Mouse (Mus musculus) C2C12 (cell line): Measurements from ENCODE around the gene Frat1. TPM values are rescaled to one million over a fixed set of nuclear protein-coding genes. Genes with fewer than 3 reads are reported as not detected.

Experiments
- H3K27me3 ChIP-seq: one replicate; pipeline ENCODE4 v1.6.1; 2011; ENCODE audit not compliant: control insufficient read depth, insufficient read depth, insufficient read length
- H3K36me3 ChIP-seq: one replicate; pipeline ENCODE4 v1.6.1; 2011; ENCODE audit not compliant: control insufficient read depth, insufficient read depth
- H3K4me3 ChIP-seq: one replicate; pipeline ENCODE4 v1.5.1; 2011; ENCODE audit warnings: mild to moderate bottlenecking, control low read depth; ENCODE audit not compliant: poor library complexity, insufficient read depth, severe bottlenecking
- H3K79me2 ChIP-seq: one replicate; pipeline ENCODE4 v1.6.1; 2011; ENCODE audit not compliant: control insufficient read depth, insufficient read depth
- H3K79me3 ChIP-seq: one replicate; pipeline ENCODE4 v1.6.1; 2011; ENCODE audit warnings: low read depth, control low read depth
- H3ac ChIP-seq: one replicate; pipeline ENCODE3; 2011; ENCODE audit warnings: low read depth; ENCODE audit not compliant: control insufficient read depth, insufficient read length
- CEBPB ChIP-seq: IDR thresholded peaks from one replicate; pipeline ENCODE4 v1.6.1; 2011; ENCODE audit warnings: low read depth, mild to moderate bottlenecking, control low read depth, moderate library complexity
- CTCF ChIP-seq: IDR thresholded peaks from one replicate; pipeline ENCODE4 v1.5.1; 2011; ENCODE audit not compliant: control insufficient read depth, insufficient read depth, insufficient read length
- FOSL1 ChIP-seq: IDR thresholded peaks from one replicate; pipeline ENCODE4 v1.8.0; 2011; ENCODE audit warnings: mild to moderate bottlenecking, low read length; ENCODE audit not compliant: poor library complexity, insufficient read depth, severe bottlenecking
- MAX ChIP-seq: IDR thresholded peaks from one replicate; pipeline ENCODE4 v1.6.1; 2011; ENCODE audit warnings: mild to moderate bottlenecking, control low read depth
- MYOD1 ChIP-seq: IDR thresholded peaks from one replicate; pipeline ENCODE4 v1.6.1; 2011; ENCODE audit warnings: low read depth; ENCODE audit not compliant: control insufficient read depth, insufficient read length
- MYOG ChIP-seq: IDR thresholded peaks from one replicate; pipeline ENCODE4 v1.6.1; 2011; ENCODE audit not compliant: control insufficient read depth, insufficient read length; ENCODE audit errors: extremely low read depth
- USF1 ChIP-seq: IDR thresholded peaks from one replicate; pipeline ENCODE4 v1.6.1; 2011; ENCODE audit warnings: low read depth, mild to moderate bottlenecking, control low read depth, moderate library complexity
- polyA plus RNA-seq: library from polyadenylated mRNA; unstranded; fragments of >200 nt; fragmentation: generic; extraction: Trizol; gene quantifications from one replicate; pipeline ENCODE4 v1.2.1, GENCODE M21; 2012; ENCODE audit warnings: missing spikeins

The Frat1 gene
- polyA plus RNA-seq, 1 experiment, result 0.06 TPM

- H3K36me3 ChIP-seq, result no peaks in the 10 kb centered on the region
- H3K4me3 ChIP-seq, result no peak overlapping the region
- TF ChIP-seq USF1, result no peak
- H3K79me3 ChIP-seq, result no peaks in the 10 kb centered on the region
- peaks cover 21% of the 10 kb centered on the region for H3K27me3 ChIP-seq
- H3ac ChIP-seq, result no peak overlapping the region
- no peaks in the 10 kb centered on the region for H3K79me2 ChIP-seq
Measured at GRCm38 (mm10) chr19:41822589-41822988, 7.2 kb upstream of the Frat1 start.

- H3ac ChIP-seq, result no peak overlapping the region
- H3K79me3 ChIP-seq, result no peaks in the 10 kb centered on the region
- peaks cover 22% of the 10 kb centered on the region for H3K27me3 ChIP-seq
- no peaks in the 10 kb centered on the region for H3K36me3 ChIP-seq
- no peaks in the 10 kb centered on the region for H3K79me2 ChIP-seq
- no peak overlapping the region for H3K4me3 ChIP-seq
- TF ChIP-seq MYOD1 (no peak), CEBPB (no peak), CTCF (no peak), USF1 (no peak), MAX (no peak), FOSL1 (no peak), MYOG (no peak)
Measured at GRCm38 (mm10) chr19:41824950-41825349, 4.8 kb upstream of the Frat1 start.

- no peaks in the 10 kb centered on the region for H3K79me3 ChIP-seq
- H3K27me3 ChIP-seq, result peaks cover 26% of the 10 kb centered on the region
- no peaks in the 10 kb centered on the region for H3K79me2 ChIP-seq
- TF ChIP-seq USF1 (no peak), MYOD1 (no peak), CTCF (no peak), FOSL1 (no peak), CEBPB (no peak), MYOG (no peak), MAX (no peak)
- H3ac ChIP-seq, result no peak overlapping the region
- H3K4me3 ChIP-seq, result no peak overlapping the region
- no peaks in the 10 kb centered on the region for H3K36me3 ChIP-seq
Measured at GRCm38 (mm10) chr19:41826529-41826928, 3.2 kb upstream of the Frat1 start.

DNA sequence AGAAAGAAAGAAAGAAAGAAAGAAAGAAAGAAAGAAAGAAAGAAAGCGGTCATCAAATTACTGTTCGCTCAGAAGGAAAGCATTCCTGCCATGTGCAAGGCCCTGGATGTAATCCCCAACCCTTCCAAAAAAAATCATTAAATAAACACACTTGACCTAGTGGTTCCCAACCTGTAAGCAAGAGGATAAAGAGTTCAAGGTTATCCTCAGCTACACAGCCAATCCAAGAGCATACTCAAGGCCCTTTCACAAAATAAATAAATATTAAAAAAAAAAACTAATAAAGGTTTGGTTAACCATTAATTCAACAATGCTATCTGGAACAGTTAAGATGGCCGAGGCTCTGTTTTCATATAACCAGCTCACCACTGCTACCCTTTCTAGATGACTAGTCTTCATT is 829 bp upstream of the Frat1 start:
- Histone ChIP-seq H3ac (no peak overlapping the region), H3K79me2 (no peaks in the 10 kb centered on the region), H3K27me3 (peaks cover 39% of the 10 kb centered on the region), H3K4me3 (no peak overlapping the region), H3K79me3 (no peaks in the 10 kb centered on the region), H3K36me3 (no peaks in the 10 kb centered on the region)
- TF ChIP-seq MYOG (no peak), FOSL1 (no peak), USF1 (no peak), CTCF (no peak), MAX (no peak), MYOD1 (no peak), CEBPB (no peak)

DNA sequence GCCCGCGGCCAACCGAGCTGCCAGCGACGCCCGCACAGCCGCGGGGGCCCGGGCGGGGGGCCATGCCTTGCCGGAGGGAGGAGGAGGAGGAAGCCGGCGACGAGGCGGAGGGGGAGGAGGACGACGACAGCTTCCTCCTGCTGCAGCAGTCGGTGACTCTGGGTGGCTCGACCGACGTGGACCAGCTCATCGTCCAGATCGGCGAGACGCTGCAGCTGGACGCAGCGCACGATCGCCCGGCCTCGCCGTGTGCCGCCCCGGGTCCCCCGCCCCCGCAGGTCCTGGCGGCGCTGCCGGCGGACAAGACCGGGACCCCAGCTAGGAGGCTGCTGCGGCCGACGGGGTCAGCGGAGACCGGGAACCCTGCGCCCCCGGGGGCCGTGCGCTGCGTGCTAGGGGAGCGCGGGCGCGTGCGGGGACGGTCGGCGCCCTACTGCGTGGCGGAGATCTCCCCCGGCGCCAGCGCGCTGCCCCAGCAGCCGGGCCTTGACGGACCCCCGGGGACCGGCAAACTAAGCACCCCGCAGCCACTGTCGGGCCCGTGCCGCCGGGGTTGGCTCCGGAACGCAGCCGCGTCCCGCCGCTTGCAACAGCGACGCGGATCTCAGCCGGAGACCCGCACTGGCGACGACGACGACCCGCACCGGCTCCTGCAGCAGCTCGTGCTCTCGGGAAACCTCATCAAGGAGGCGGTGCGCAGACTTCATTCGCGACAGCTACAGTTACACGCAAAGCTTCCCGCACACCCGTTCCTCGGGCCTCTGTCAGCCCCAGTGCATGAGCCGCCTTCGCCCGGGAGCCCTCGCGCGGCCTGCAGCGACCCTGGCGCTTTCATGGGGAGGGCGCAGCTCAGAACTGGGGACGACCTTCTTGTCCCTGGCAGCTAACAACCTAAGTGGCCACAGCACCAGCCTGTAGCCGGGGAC is 599 bp downstream of the Frat1 start:
- no peaks in the 10 kb centered on the region for H3K36me3 ChIP-seq
- H3ac ChIP-seq, result peak overlapping the region; percentile 46
- peak overlapping the region; percentile 34 for H3K4me3 ChIP-seq
- TF ChIP-seq MYOG (no peak), CEBPB (no peak), USF1 (no peak), MYOD1 (no peak), MAX (no peak), CTCF (no peak), FOSL1 (no peak)
- H3K79me2 ChIP-seq, result no peaks in the 10 kb centered on the region
- no peaks in the 10 kb centered on the region for H3K79me3 ChIP-seq
- peaks cover 39% of the 10 kb centered on the region for H3K27me3 ChIP-seq

- no peaks in the 10 kb centered on the region for H3K79me2 ChIP-seq
- H3K79me3 ChIP-seq, result no peaks in the 10 kb centered on the region
- H3K27me3 ChIP-seq, result peaks cover 45% of the 10 kb centered on the region
- H3ac ChIP-seq, result no peak overlapping the region
- H3K4me3 ChIP-seq, result no peak overlapping the region
- TF ChIP-seq FOSL1, result no peak
- no peak for TF ChIP-seq MAX
- TF ChIP-seq CTCF, result no peak
- TF ChIP-seq USF1, result no peak
- no peak for TF ChIP-seq CEBPB
- TF ChIP-seq MYOD1, result no peak
- no peak for TF ChIP-seq MYOG
- no peaks in the 10 kb centered on the region for H3K36me3 ChIP-seq
Measured at GRCm38 (mm10) chr19:41831101-41831570, 1.4 kb downstream of the Frat1 start.
